Mouse (Mus musculus): ENCODE measurements around the gene Pak7. TPM values are rescaled to one million over a fixed set of nuclear protein-coding genes. Genes with fewer than 3 reads are reported as not detected.

Pak7 gene
- polyA plus RNA-seq, 1 experiment from 2014 or later, result 2.4 TPM

- H3K27me3 ChIP-seq, result no peaks in the 10 kb centered on the region
- no peak for ATAC-seq (ENCODE audit: insufficient number of reproducible peaks, insufficient read depth, low FRiP score, low TSS enrichment, low read depth)
- 37% methylated on average over 4 of the region's 4 CpGs for WGBS
- no peaks in the 10 kb centered on the region for H3K9me3 ChIP-seq
- no peak overlapping the region for H3K9ac ChIP-seq
- no peak overlapping the region for H3K4me3 ChIP-seq
- no peak overlapping the region for H3K4me2 ChIP-seq
- no peaks in the 10 kb centered on the region for H3K36me3 ChIP-seq
- no peaks in the 10 kb centered on the region for H3K4me1 ChIP-seq
- H3K27ac ChIP-seq, result no peak overlapping the region
Measured at GRCm38 (mm10) chr2:136149530-136149929, 238.2 kb downstream of the Pak7 start.

GRCm38 (mm10) chr2:136148999-136149398 is 238.8 kb downstream of the Pak7 start:
- no peaks in the 10 kb centered on the region for H3K9me3 ChIP-seq
- 4% methylated on average over 6 of the region's 6 CpGs for WGBS
- no peak overlapping the region for H3K4me3 ChIP-seq
- H3K4me1 ChIP-seq, result no peaks in the 10 kb centered on the region
- H3K27me3 ChIP-seq, result no peaks in the 10 kb centered on the region
- ATAC-seq (ENCODE audit: insufficient number of reproducible peaks, insufficient read depth, low FRiP score, low TSS enrichment, low read depth), result no peak
- peak overlapping the region; percentile 39 for H3K4me2 ChIP-seq
- no peak overlapping the region for H3K27ac ChIP-seq
- H3K36me3 ChIP-seq, result no peaks in the 10 kb centered on the region
- H3K9ac ChIP-seq, result no peak overlapping the region

GRCm38 (mm10) chr2:136140807-136141206 is 247.0 kb downstream of the Pak7 start:
- Histone ChIP-seq H3K36me3 (no peaks in the 10 kb centered on the region), H3K9ac (no peak overlapping the region), H3K4me1 (no peaks in the 10 kb centered on the region), H3K27ac (no peak overlapping the region), H3K4me2 (no peak overlapping the region), H3K9me3 (no peaks in the 10 kb centered on the region), H3K27me3 (no peaks in the 10 kb centered on the region), H3K4me3 (no peak overlapping the region)
- 45% methylated on average over 2 of the region's 2 CpGs for WGBS
- no peak for ATAC-seq (ENCODE audit: insufficient number of reproducible peaks, insufficient read depth, low FRiP score, low TSS enrichment, low read depth)

- ATAC-seq (ENCODE audit: insufficient number of reproducible peaks, insufficient read depth, low FRiP score, low TSS enrichment, low read depth), result no peak
- H3K9ac ChIP-seq, result no peak overlapping the region
- 33% methylated on average over 4 of the region's 4 CpGs for WGBS
- H3K27ac ChIP-seq, result no peak overlapping the region
- no peaks in the 10 kb centered on the region for H3K36me3 ChIP-seq
- H3K4me3 ChIP-seq, result no peak overlapping the region
- no peaks in the 10 kb centered on the region for H3K4me1 ChIP-seq
- no peaks in the 10 kb centered on the region for H3K27me3 ChIP-seq
- H3K4me2 ChIP-seq, result no peak overlapping the region
- no peaks in the 10 kb centered on the region for H3K9me3 ChIP-seq
Measured at GRCm38 (mm10) chr2:136139159-136140069, 248.4 kb downstream of the Pak7 start.

GRCm38 (mm10) chr2:136138451-136138850 is 249.3 kb downstream of the Pak7 start:
- no peaks in the 10 kb centered on the region for H3K4me1 ChIP-seq
- H3K9ac ChIP-seq, result no peak overlapping the region
- no peaks in the 10 kb centered on the region for H3K27me3 ChIP-seq
- H3K4me2 ChIP-seq, result no peak overlapping the region
- no peaks in the 10 kb centered on the region for H3K36me3 ChIP-seq
- no peaks in the 10 kb centered on the region for H3K9me3 ChIP-seq
- H3K27ac ChIP-seq, result no peak overlapping the region
- ATAC-seq (ENCODE audit: insufficient number of reproducible peaks, insufficient read depth, low FRiP score, low TSS enrichment, low read depth), result no peak
- H3K4me3 ChIP-seq, result no peak overlapping the region

- Histone ChIP-seq H3K9ac (no peak overlapping the region), H3K36me3 (no peaks in the 10 kb centered on the region), H3K4me2 (no peak overlapping the region), H3K4me1 (no peaks in the 10 kb centered on the region), H3K4me3 (no peak overlapping the region), H3K27ac (no peak overlapping the region), H3K27me3 (no peaks in the 10 kb centered on the region), H3K9me3 (no peaks in the 10 kb centered on the region)
- ATAC-seq (ENCODE audit: insufficient number of reproducible peaks, insufficient read depth, low FRiP score, low TSS enrichment, low read depth), result no peak
- WGBS, result 57% methylated on average over 6 of the region's 6 CpGs
Measured at GRCm38 (mm10) chr2:136121867-136122266, 265.9 kb downstream of the Pak7 start.

- H3K36me3 ChIP-seq, result no peaks in the 10 kb centered on the region
- no peaks in the 10 kb centered on the region for H3K27me3 ChIP-seq
- H3K9me3 ChIP-seq, result no peaks in the 10 kb centered on the region
- H3K9ac ChIP-seq, result no peak overlapping the region
- no peak for ATAC-seq (ENCODE audit: insufficient number of reproducible peaks, insufficient read depth, low FRiP score, low TSS enrichment, low read depth)
- H3K4me1 ChIP-seq, result no peaks in the 10 kb centered on the region
- 85% methylated on average over 2 of the region's 2 CpGs for WGBS
- no peak overlapping the region for H3K4me2 ChIP-seq
- no peak overlapping the region for H3K4me3 ChIP-seq
- no peak overlapping the region for H3K27ac ChIP-seq
Measured at GRCm38 (mm10) chr2:136118006-136118405, 269.8 kb downstream of the Pak7 start.

- no peak for ATAC-seq (ENCODE audit: insufficient number of reproducible peaks, insufficient read depth, low FRiP score, low TSS enrichment, low read depth)
- H3K4me1 ChIP-seq, result peaks cover 8% of the 10 kb centered on the region
- H3K4me2 ChIP-seq, result no peak overlapping the region
- H3K36me3 ChIP-seq, result no peaks in the 10 kb centered on the region
- no peak overlapping the region for H3K9ac ChIP-seq
- no peak overlapping the region for H3K4me3 ChIP-seq
- WGBS, result 74% methylated on average over 6 of the region's 6 CpGs
- no peak overlapping the region for H3K27ac ChIP-seq
- H3K27me3 ChIP-seq, result peaks cover 3% of the 10 kb centered on the region; the same call in 1 of the 2 replicates
- H3K9me3 ChIP-seq, result no peaks in the 10 kb centered on the region
Measured at GRCm38 (mm10) chr2:136113374-136113773, 274.4 kb downstream of the Pak7 start.

GRCm38 (mm10) chr2:136109038-136109363 is 278.8 kb downstream of the Pak7 start:
- WGBS, result 19% methylated on average over 2 of the region's 2 CpGs
- H3K27me3 ChIP-seq, result peaks cover 3% of the 10 kb centered on the region; the same call in 1 of the 2 replicates
- no peak for ATAC-seq (ENCODE audit: insufficient number of reproducible peaks, insufficient read depth, low FRiP score, low TSS enrichment, low read depth)
- no peak overlapping the region for H3K4me3 ChIP-seq
- H3K4me2 ChIP-seq, result no peak overlapping the region
- no peaks in the 10 kb centered on the region for H3K36me3 ChIP-seq
- peaks cover 17% of the 10 kb centered on the region for H3K4me1 ChIP-seq
- no peaks in the 10 kb centered on the region for H3K9me3 ChIP-seq
- H3K27ac ChIP-seq, result no peak overlapping the region
- no peak overlapping the region for H3K9ac ChIP-seq

GRCm38 (mm10) chr2:136108124-136109037 is 279.4 kb downstream of the Pak7 start:
- H3K9me3 ChIP-seq, result no peaks in the 10 kb centered on the region
- WGBS, result 26% methylated on average over 6 of the region's 6 CpGs
- H3K36me3 ChIP-seq, result no peaks in the 10 kb centered on the region
- H3K4me1 ChIP-seq, result peaks cover 17% of the 10 kb centered on the region
- peaks cover 3% of the 10 kb centered on the region; the same call in 1 of the 2 replicates for H3K27me3 ChIP-seq
- H3K4me2 ChIP-seq, result no peak overlapping the region
- no peak for ATAC-seq (ENCODE audit: insufficient number of reproducible peaks, insufficient read depth, low FRiP score, low TSS enrichment, low read depth)
- no peak overlapping the region for H3K9ac ChIP-seq
- 0 out of 2 replicates have a peak overlapping the region, but pooled peaks have one; percentile 11 for H3K27ac ChIP-seq
- no peak overlapping the region for H3K4me3 ChIP-seq

GRCm38 (mm10) chr2:136107597-136107996 is 280.2 kb downstream of the Pak7 start:
- no peak overlapping the region for H3K9ac ChIP-seq
- no peak overlapping the region for H3K4me2 ChIP-seq
- H3K27me3 ChIP-seq, result peaks cover 3% of the 10 kb centered on the region; the same call in 1 of the 2 replicates
- no peaks in the 10 kb centered on the region for H3K36me3 ChIP-seq
- no peak for ATAC-seq (ENCODE audit: insufficient number of reproducible peaks, insufficient read depth, low FRiP score, low TSS enrichment, low read depth)
- peaks cover 17% of the 10 kb centered on the region for H3K4me1 ChIP-seq
- no peak overlapping the region for H3K27ac ChIP-seq
- H3K4me3 ChIP-seq, result no peak overlapping the region
- no peaks in the 10 kb centered on the region for H3K9me3 ChIP-seq

Data from embryonic facial prominence, embryonic 13.5 days (tissue).